Mouse (Mus musculus): Measurements from ENCODE around the gene Gm14632.

Gm14632 gene

GRCm38 (mm10) chrX:30329472-30329871 lies at the start of gene Gm14632:
TSS of gene Gm14632 (plus strand) at chrX:30329772.
- 89% methylated on average over 4 of the region's 7 CpGs for WGBS
